Mouse (Mus musculus) heart, embryonic 16.5 days (tissue): ENCODE data around the gene Yars. TPM values are rescaled to one million over a fixed set of nuclear protein-coding genes. Genes with fewer than 3 reads are reported as not detected.
"Not testable (repeated sequence)": the region's sequence is repeated elsewhere in the genome, so short reads cannot be mapped to it uniquely, and the experiment has no call there.

Experiments used
- ATAC-seq: fragments of 200-750 bp; cut with Nextera tagmentation; replicated peaks from 2 replicates; pipeline ENCODE4 v1.8.0; 2017; ENCODE audit warnings: moderate number of reproducible peaks; ENCODE audit not compliant: insufficient read depth, low FRiP score; ENCODE audit errors: extremely low read depth
- H3K27ac ChIP-seq: fragments of 300-500 bp; sonication (generic); 2 replicates; pipeline ENCODE4 v1.5.1; 2014; ENCODE audit warnings: mild to moderate bottlenecking, low read length, control low read depth, moderate library complexity
- H3K27me3 ChIP-seq: fragments of 300-500 bp; sonication (generic); 2 replicates; pipeline ENCODE4 v1.6.1; 2014; ENCODE audit warnings: low read length, mixed read lengths; ENCODE audit not compliant: control insufficient read depth, insufficient read depth
- H3K36me3 ChIP-seq: fragments of 300-500 bp; sonication (generic); 2 replicates; pipeline ENCODE4 v1.6.1; 2014; ENCODE audit not compliant: control insufficient read depth, insufficient read depth
- H3K4me1 ChIP-seq: fragments of 300-500 bp; sonication (generic); 2 replicates; pipeline ENCODE4 v1.6.1; 2014; ENCODE audit warnings: low read length, mixed read lengths; ENCODE audit not compliant: control insufficient read depth, insufficient read depth
- H3K4me2 ChIP-seq: fragments of 300-500 bp; sonication (generic); 2 replicates; pipeline ENCODE4 v1.6.1; 2014; ENCODE audit warnings: low read depth, mild to moderate bottlenecking, control low read depth, low read length
- H3K4me3 ChIP-seq: fragments of 300-500 bp; sonication (generic); 2 replicates; pipeline ENCODE4 v1.5.1; 2014; ENCODE audit warnings: mild to moderate bottlenecking, control low read depth, low read length
- H3K9ac ChIP-seq: fragments of 300-500 bp; sonication (generic); 2 replicates; pipeline ENCODE4 v1.6.1; 2014; ENCODE audit warnings: low read length, control low read depth
- H3K9me3 ChIP-seq: fragments of 300-500 bp; sonication (generic); replicated peaks from 2 replicates; pipeline ENCODE4 v1.6.1; 2016; ENCODE audit warnings: low read length; ENCODE audit not compliant: control insufficient read depth
- WGBS: fragments of 180-500 bp; shearing (Covaris S2); extraction: QIAGEN DNeasy Blood & Tissue Kit; methylation state at CpG from one replicate; pipeline ENCODE4 v1.1.7; 2014; 5-methylcytosine and 5-hydroxymethylcytosine counted together
- polyA plus RNA-seq: library from polyadenylated mRNA; unstranded; fragments of >200 nt; fragmentation: Nextera tagmentation; extraction: Ambion mirVana; gene quantifications from 2 replicates; pipeline ENCODE4 v1.2.1, GENCODE M21; 2015

The Yars gene
- polyA plus RNA-seq, 1 experiment from 2014 or later = 53.3 TPM

DNA sequence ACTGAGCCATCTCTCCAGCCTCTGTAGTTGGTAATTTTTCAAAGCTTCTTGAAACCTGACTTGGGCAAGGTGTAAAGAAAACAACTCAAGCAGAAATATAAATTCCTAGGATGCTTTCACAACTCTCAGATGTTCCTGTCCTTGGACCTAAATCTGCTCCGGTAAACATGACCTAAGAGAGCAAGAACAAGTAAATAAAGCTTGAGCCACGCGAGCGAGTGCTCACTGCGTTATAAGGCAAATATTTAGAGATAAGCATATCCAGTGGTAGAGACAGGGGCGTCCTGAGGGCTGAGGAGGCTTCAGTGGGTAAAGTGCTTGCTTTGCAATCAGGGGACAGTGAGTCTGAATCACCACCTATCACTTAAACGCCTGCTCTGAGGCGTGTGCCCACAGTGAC, 17.2 kb downstream of the Yars start:
- WGBS = 86% methylated on average over 8 of the region's 8 CpGs
- H3K4me2 ChIP-seq = no peak overlapping the region
- no peaks in the 10 kb centered on the region for H3K9me3 ChIP-seq
- H3K4me3 ChIP-seq = no peak overlapping the region
- peaks cover 50% of the 10 kb centered on the region for H3K36me3 ChIP-seq
- H3K27me3 ChIP-seq = no peaks in the 10 kb centered on the region
- no peak for ATAC-seq
- no peaks in the 10 kb centered on the region for H3K4me1 ChIP-seq
- no peak overlapping the region for H3K27ac ChIP-seq
- H3K9ac ChIP-seq = no peak overlapping the region

DNA sequence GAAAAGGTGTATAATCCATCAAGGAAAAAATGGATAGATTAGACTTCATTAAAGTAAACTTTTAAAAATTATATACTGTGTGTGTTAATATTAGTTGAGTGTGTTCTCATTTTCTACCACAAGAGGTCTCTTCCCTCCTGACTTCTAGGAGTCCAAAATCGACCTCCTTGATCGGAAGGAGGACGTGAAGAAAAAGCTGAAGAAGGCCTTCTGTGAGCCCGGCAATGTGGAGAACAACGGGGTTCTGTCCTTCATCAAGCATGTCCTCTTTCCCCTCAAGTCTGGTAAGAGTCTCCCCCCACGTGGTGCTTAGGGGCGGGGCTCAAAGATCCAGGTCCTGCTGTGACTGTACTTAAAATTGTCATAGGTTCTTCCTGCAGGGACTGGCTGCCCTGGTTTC, 19.9 kb downstream of the Yars start:
- H3K27me3 ChIP-seq = no peaks in the 10 kb centered on the region
- whole genome bisulfite sequencing = 58% methylated on average over 7 of the region's 7 CpGs
- H3K4me2 ChIP-seq = no peak overlapping the region
- no peaks in the 10 kb centered on the region for H3K4me1 ChIP-seq
- no peak overlapping the region for H3K9ac ChIP-seq
- H3K36me3 ChIP-seq = peaks cover 49% of the 10 kb centered on the region
- no peak overlapping the region for H3K27ac ChIP-seq
- ATAC-seq = no peak
- H3K9me3 ChIP-seq = no peaks in the 10 kb centered on the region
- H3K4me3 ChIP-seq = no peak overlapping the region

DNA sequence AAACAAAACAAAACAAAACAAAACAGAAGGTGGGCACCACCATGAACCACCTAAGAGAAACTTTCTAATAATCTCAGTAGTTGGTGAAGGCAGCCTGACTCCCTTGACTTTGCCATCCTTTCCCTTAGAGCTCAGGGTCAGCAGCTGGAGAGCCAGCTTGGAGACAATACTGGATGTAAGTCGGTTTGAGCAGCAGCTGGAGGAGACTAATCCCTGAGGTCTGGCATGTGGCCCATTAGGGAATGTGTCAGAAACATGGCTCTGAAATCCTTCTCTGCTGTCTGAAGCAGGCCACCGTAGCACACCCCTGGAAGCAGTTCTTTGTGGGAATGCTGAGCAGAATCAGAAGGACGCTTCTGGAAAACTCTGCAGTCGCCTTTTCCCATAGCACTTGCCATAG, 21.9 kb downstream of the Yars start:
- peaks cover 50% of the 10 kb centered on the region for H3K36me3 ChIP-seq
- no peak overlapping the region for H3K4me3 ChIP-seq
- H3K4me2 ChIP-seq = no peak overlapping the region
- H3K9ac ChIP-seq = no peak overlapping the region
- H3K27ac ChIP-seq = no peak overlapping the region
- H3K4me1 ChIP-seq = no peaks in the 10 kb centered on the region
- WGBS = 68% methylated on average over 4 of the region's 4 CpGs
- no peaks in the 10 kb centered on the region for H3K27me3 ChIP-seq
- no peak for ATAC-seq
- no peaks in the 10 kb centered on the region for H3K9me3 ChIP-seq

DNA sequence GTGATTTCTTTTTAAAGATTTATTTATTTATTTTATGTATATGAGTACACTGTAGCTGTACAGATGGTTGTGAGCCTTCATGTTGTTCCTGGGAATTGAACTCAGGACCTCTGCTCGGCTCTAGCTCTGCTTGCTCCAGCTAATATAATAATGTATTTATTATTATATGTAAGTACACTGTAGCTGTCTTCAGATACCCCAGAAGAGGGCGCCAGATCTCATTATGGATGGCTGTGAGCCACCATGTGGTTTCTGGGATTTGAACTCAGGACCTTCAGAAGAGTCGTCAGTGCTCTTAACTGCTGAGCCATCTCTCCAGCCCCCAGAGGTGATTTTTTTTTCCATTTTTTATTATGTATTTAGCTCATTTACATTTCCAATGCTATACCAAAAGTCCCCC, 22.9 kb downstream of the Yars start:
- H3K27me3 ChIP-seq, H3K9me3 ChIP-seq, H3K9ac ChIP-seq, H3K4me1 ChIP-seq, H3K4me3 ChIP-seq, H3K27ac ChIP-seq, ATAC-seq, H3K4me2 ChIP-seq: not testable (repeated sequence)
- H3K36me3 ChIP-seq = peaks cover 50% of the 10 kb centered on the region
- 72% methylated on average over 3 of the region's 3 CpGs for WGBS

DNA sequence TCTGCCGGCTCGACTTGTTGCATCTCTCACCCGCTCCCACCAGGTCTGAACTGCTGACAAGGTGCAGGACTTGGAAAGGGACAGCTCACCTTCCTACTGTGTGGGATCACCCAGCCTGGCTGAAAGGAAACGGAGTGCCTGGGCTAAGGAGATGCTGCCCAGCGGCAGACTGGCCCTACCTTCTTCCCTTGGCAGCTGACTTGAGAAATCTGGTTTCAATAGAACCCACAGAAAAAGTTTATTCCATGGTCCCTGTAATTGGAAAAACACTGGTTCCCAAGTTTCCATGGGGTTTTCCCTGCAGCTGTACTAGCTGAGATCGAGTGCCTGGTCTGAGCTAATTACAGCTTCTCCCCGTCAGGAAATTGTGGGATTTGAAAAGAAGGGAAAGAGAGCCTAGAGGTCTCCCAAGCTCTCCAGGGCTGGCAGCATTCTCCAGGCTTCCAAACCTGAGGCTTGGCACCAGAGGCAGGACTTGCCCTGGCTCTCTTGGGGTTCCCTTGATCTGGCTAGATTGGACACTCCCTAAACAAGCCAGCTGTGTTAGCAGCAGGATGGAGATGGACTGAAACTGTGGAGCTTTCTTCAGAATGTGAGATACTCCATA, 29.1 kb downstream of the Yars start:
- peaks cover 48% of the 10 kb centered on the region for H3K36me3 ChIP-seq
- WGBS = 83% methylated on average over 7 of the region's 7 CpGs
- no peak for ATAC-seq
- H3K4me1 ChIP-seq = peaks cover 5% of the 10 kb centered on the region
- no peak overlapping the region for H3K4me2 ChIP-seq
- no peak overlapping the region for H3K4me3 ChIP-seq
- H3K9me3 ChIP-seq = no peaks in the 10 kb centered on the region
- H3K27ac ChIP-seq = no peak overlapping the region
- H3K9ac ChIP-seq = no peak overlapping the region
- peaks cover 16% of the 10 kb centered on the region for H3K27me3 ChIP-seq

DNA sequence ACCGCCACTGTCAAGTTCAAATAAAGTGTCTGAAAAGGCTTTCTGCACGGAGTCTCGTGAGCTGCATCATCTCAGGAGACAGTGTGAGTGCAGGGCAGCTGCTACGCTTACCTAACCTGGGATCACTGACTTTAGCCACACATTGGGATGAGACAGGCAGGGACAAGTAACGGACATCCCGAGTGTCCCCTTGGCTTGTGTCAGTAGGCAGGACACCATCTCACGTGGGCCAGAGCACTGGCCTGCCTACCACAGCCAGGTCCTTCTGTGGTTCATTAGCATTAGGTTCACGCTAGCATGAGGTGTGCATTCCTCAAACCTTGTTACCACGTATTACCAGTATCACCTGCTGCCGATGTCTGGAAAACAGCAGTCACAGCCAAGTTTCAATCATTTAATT, 29.6 kb downstream of the Yars start:
- ATAC-seq = no peak
- Histone ChIP-seq H3K4me1 (peaks cover 5% of the 10 kb centered on the region), H3K4me3 (no peak overlapping the region), H3K36me3 (peaks cover 44% of the 10 kb centered on the region), H3K4me2 (no peak overlapping the region), H3K27me3 (peaks cover 20% of the 10 kb centered on the region), H3K9ac (no peak overlapping the region), H3K27ac (no peak overlapping the region), H3K9me3 (no peaks in the 10 kb centered on the region)
- WGBS = 88% methylated on average over 10 of the region's 10 CpGs

DNA sequence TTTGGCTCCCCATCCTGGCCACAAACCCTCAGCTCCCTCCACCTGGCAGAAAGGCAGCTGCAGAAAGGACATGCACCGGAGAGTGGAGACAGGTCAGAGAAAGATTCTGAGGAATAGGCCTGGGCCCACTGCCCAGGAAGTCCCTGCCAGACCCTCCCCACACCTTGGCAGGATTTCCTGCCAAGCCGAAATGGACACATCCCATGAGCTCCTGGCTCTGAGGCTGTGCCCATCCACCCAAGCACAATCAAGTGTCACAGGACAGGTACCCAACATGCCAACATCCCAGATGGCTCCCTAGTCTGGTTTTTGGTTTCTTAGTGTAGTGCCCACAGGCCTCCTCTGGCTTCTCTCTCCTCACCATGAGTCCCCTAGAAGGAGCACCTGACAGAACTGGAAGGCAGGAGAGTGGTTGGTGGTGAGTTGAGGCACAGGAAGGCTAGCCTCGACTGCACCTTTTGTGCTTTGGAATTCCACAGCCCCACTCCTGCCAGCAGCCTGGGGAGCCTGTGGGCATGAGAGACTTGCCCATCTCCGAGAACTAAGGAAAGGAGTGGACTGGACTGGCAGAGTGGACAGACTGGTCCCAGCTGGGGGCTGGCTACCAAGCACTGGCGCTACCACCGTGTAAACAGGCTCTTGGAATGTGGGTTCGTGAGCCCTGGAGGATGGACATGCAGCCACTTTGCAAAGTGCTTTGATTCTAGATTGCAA, 31.0 kb downstream of the Yars start:
- Histone ChIP-seq H3K27ac (no peak overlapping the region), H3K4me3 (no peak overlapping the region), H3K9ac (no peak overlapping the region), H3K4me2 (no peak overlapping the region), H3K36me3 (peaks cover 33% of the 10 kb centered on the region), H3K9me3 (no peaks in the 10 kb centered on the region), H3K27me3 (peaks cover 33% of the 10 kb centered on the region), H3K4me1 (peaks cover 5% of the 10 kb centered on the region)
- no peak for ATAC-seq
- WGBS = 66% methylated on average over 7 of the region's 7 CpGs

DNA sequence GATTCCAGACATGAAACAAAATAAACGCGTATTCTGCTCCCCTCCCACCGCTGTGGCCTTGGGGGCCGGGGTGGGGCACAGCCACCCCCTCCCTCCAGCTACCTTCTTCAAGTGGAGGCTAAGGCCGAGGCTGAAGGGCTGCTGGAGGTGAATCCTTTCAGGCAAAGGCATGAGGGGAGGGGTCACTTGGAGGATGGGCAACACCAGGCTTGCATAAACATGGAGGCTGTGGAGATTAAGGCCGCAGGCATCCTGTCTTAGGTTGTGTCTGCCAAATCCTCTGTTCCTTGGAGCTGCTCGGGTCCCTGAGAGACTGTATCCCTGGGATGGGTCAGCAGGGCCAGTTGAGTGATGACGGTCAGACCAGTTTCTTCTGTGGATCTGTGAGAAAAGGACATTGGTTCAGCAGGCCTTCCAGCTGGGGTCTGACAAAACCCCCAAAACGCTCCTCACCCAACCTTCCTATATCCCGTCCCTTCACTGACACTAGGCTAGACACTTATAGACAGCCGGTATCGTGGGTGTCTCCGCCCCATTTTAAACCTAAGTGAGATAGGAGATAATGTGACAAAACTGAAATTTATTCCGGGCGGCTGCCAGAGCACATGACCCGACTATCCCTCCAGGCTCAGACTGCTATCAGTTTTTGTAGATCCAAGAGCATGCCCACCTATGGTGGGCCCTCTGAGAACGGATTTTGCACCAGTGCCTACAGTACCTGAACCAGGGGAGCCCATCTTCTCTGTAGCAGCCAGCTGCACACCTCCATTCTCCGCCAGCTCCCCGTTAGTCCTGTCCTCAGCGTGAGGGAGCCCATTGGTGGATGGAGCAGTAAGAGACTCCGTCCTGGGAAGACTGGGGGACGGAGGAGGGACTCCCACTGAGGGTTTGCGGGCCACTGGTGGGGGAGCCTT, 31.8 kb downstream of the Yars start:
- H3K9me3 ChIP-seq = no peaks in the 10 kb centered on the region
- H3K27ac ChIP-seq = no peak overlapping the region
- no peak overlapping the region for H3K4me3 ChIP-seq
- H3K4me1 ChIP-seq = peaks cover 7% of the 10 kb centered on the region
- H3K9ac ChIP-seq = no peak overlapping the region
- 63% methylated on average over 23 of the region's 23 CpGs for WGBS
- peaks cover 27% of the 10 kb centered on the region for H3K36me3 ChIP-seq
- H3K4me2 ChIP-seq = no peak overlapping the region
- peaks cover 38% of the 10 kb centered on the region for H3K27me3 ChIP-seq
- ATAC-seq = no peak
